Mouse (Mus musculus): ENCODE measurements around the gene Mrpl2.
A peak's percentile ranks its signal among the peaks of the same experiment; 100 is the strongest.

Gene Mrpl2

DNA sequence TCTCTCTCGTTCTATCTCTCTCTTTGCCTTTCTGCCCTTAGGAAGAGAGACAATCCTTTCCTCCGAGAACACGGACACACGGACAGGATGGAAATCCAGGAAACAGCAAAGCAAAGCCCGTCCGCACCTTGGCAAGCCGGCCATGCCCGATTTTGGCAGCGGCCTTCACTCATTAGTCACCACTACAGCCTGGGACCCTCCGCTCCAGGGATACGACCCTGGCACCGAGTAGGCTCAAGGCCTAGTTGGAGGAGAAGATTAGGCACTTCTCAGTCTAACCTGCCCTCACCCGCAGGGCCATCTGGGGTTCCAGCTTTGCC is 17.6 kb upstream of the Mrpl2 start:
- DNase-seq: no peak

- peak; percentile 72 for DNase-seq
These were observed 17.0 kb upstream of the Mrpl2 start, which contains the start of gene Ptk7 for GRCm38 (mm10) chr17:46628791-46629684. Ptk7 (minus strand) TSS chr17:46629504.

GRCm38 (mm10) chr17:46629685-46630441 is 16.2 kb upstream of the Mrpl2 start:
- peak; percentile 79 for DNase-seq

DNA sequence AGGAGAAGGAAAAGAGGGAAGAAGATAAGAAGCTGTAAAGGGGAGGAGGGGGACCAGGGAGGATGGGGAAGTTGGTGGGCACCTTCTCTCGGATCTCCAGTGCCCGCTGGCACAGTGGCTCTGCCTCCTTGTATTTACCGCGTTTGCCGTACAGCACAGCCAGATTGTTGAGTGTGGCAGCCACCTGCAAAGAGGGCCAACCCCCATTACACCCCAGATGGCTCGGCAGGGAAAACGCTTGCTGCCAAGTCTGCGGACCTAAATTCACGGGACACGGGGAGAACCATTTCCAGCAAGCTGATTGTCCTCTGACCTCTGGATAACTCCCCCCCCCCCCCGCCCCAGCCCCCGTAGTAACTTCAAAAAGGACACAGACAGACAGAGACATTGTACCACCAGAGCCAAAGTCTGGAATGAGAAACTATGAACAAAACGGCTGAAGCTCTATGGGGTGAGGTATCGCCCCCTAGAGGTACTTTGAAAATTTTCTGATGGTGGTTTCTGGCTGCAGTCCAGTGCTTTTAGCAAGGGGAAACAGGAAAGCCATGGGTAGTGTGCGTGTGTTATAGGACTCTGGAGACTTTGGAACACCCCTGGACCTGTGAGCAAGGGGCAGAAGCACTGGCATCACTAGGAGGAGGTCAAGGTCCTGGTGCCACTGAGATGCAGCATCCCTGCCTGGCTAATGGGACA is 9.1 kb upstream of the Mrpl2 start:
- peak; percentile 87 for DNase-seq

DNA sequence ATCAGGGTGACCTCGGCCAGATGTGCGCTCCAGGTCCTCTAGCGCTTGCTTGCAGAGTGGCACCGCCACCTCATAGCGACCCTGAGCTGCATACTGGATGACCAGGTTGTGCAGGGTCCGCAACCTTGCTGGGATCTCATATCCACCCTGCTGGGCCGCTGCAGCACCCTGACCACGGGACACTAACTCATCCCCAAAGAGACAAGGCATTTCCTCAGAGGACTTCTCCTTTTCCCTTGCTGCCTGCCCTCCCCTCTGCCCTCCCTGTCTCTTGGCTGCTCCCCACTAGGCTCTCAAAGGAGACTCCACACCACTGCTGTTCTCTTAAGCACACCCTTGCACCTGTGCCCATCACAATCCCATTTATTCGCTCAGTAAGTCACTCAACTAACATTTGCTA is 6.1 kb upstream of the Mrpl2 start:
- no peak for DNase-seq

DNA sequence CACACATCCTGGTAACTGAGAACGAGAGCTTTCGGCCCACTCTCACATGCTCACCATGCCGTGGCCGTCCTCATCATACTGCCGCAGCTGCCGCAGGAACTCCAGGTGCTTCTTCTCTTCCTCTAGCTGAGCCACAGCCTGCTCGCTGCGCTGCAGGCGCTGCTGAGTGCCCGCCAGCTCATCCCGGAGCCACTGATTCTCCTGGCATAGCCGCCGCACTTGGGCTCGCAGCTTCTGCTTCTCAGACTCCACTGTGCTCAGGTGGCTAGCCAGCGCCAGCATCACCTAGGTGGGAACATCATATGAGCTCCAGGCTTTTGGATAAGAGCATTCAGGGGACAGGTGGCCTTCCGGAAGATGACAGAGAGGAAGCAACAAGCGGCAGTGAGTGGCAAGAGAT is 4.0 kb upstream of the Mrpl2 start:
- DNase-seq: no peak

DNA sequence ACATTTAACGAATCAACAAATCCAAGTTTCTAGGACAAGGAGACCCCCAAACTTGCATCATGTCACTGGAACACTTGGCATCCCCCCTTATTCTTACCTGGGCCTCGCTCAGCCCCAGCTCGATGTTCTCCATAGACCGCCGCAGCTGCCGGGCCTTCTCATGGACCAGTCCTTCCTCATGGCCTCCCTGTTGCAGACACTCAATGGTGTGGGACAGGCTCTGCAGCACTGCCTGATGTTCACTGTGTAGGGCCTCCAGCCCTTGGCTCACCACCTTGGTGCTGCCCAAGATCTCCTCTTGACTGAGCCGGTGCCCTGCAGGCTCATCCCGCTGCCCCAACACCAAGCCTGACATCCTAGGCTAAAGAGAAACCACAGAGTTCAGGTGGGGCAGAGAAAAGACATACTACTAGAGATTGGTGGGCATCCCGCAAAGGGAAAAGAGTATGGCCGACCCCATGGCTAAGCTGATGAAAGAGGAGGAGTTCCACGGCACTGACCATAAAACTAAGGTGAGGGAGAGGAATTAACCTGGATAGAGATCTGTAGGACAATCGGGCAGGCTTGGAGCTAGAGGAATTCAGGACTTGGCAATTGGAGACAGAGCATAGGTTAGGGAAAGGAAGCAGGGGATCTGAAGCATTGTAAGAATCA is 1.8 kb upstream of the Mrpl2 start:
- DNase-seq: no peak

GRCm38 (mm10) chr17:46644916-46645475 is 1.0 kb upstream of the Mrpl2 start:
- peak; percentile 88 for DNase-seq

DNA sequence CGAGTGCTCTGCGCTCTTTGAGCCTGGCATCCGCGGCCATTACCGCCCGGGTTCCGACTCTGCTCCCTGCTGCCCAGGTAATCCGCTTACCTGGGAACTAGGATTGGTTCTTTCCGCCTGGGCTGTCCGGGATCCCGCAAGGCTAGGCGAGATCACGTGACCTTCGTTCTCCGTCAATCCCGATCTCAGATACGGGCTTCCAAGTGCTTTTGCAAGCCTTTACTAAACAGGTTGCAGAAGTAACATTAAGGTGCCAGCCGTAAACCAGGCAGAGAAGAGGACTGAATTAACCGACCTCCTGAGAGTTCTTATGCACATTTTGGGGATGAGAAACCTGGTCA is 263 bp downstream of the Mrpl2 start:
- DNase-seq: no peak

- DNase-seq: no peak
These were observed 1.2 kb downstream of the Mrpl2 start for GRCm38 (mm10) chr17:46647279-46647678.

DNA sequence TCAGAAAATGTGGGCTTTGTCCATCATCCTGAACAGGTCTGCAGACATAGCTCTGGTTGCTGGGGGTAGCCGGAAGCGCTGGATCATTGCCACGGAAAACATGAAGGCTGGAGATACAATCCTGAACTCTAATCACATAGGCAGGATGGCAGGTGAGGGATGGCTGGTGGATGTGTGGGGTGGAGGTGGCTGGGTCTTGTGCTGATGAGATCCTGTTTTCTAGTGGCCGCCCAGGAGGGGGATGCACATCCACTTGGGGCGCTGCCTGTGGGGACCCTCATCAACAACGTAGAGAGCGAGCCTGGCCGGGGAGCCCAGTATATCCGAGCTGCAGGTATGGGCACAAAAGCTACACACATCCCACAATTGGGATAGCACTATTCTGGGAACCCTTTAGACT is 2.4 kb downstream of the Mrpl2 start:
- DNase-seq: no peak

DNA sequence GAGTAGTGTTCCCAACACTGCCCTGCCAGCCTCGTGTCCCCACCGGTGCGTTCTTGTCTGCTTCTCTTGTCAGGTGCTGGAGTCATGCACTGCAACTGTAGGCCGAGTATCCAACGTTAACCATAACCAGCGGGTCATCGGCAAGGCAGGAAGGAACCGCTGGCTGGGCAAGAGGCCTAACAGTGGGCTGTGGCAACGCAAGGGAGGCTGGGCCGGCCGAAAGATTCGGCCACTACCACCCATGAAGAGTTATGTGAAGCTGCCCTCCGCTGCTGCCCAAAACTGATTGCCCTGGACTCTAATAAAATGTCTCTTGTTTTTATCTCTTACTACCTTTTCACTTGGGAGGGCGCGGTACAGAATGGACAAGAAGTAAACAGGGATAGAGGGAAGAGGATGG is 3.8 kb downstream of the Mrpl2 start:
- no peak for DNase-seq

GRCm38 (mm10) chr17:46650232-46651031 is 4.4 kb downstream of the Mrpl2 start, which contains the start of gene Cul7:
Cul7 (plus strand) TSS chr17:46650337.
- peak; percentile 94 for DNase-seq

DNA sequence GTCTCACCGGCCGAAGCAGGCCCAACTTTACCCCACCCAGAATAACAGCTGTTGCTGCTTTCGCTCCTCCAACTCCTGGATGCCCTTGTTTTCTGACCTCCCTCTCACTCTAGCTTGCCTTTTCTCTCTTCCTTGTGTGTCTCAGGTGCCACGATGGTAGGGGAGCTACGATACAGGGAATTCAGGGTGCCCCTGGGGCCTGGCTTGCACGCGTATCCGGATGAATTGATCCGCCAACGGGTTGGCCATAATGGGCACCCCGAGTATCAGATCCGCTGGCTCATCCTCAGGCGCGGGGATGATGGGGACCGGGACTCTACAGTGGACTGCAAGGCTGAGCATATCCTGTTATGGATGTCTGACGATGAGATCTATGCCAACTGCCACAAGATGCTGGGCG is 5.3 kb downstream of the Mrpl2 start:
- DNase-seq: no peak

GRCm38 (mm10) chr17:46651755-46652547 is 5.9 kb downstream of the Mrpl2 start:
- DNase-seq: no peak

DNA sequence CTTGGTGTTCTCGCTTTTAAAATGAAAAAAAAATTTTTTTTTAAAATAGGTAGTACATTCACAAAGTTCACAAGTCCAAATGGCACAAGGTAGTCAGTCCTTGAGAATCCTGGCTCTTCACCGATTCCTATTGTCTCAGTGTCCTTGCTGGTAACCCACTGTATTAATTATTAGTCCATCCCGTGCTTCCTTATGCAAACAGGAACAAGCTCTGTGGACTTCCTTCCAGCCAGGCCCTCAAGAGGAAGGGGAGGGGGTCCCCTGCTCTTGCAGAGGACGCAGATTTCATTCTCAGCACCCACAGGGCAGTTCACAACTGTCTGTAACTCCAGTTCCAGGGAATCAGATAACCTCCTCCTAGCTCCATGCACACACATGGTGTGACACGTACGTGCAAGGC is 10.0 kb downstream of the Mrpl2 start:
- DNase-seq: no peak

- no peak for DNase-seq
These were observed 15.3 kb downstream of the Mrpl2 start for GRCm38 (mm10) chr17:46661351-46661750.

DNA sequence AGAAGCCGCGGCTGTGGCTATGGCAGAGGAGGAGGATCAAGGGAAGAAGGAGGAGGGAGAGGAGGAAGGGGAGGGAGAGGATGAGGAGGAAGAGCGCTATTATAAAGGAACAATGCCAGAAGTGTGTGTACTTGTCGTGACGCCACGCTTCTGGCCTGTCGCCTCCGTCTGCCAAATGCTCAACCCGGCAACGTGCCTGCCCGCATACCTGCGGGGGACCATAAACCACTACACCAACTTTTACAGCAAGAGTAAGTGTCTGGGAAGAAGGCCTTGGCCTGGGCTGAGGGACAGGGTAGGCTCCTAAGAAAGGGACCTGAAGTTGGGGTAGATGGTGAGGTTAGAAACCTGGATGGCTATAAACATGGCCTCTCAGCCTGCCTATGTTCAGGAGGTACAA is 16.0 kb downstream of the Mrpl2 start:
- DNase-seq: no peak

DNA sequence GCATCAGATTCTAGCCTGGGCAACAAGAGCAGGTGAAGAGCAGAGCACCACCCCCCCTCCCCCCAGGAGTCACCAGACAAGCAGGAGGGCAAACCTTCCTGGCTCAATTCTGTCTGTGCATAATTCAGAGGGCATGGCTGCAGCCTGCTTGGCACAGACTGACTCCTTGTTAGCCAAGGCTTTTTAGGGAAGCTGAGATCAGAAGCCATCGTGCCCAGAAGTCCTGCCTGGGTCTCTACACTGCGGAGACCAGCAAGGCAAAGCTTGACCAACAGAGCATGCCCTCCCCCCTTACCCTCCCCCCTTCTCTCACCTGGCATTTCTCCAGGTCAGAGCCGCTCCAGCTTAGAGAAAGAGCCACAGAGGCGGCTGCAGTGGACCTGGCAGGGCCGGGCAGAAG is 16.7 kb downstream of the Mrpl2 start:
- DNase-seq: no peak

- DNase-seq: no peak
These were observed 21.7 kb downstream of the Mrpl2 start for GRCm38 (mm10) chr17:46667712-46668111.

DNA sequence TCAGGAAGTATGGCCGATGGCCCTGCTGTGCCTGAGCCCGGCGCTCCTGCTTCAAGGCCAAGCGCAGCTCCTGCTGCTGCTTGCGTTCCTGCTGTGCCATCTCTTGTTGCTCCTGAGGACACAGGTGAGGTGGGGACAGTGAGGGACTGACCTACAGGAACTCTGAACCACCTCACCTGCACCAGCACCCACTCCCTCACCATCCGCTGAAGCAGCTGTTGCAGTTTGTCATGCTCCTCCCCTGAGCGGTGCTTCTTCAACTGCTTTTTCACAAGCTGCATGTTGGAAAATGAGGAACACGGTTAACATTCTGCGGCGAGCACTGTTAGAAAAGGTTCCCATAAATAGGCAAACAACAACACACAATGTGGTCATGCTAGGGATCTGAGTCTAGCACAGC is 23.9 kb downstream of the Mrpl2 start:
- DNase-seq: no peak

Data from lung, postnatal 36 days (tissue).